Mouse (Mus musculus) megakaryocyte, embryonic 14.5 days (primary cell): ENCODE measurements around the gene Nipal4. TPM values are rescaled to one million over a fixed set of nuclear protein-coding genes. Genes with fewer than 3 reads are reported as not detected.

ENCODE experiments used
- H3K27me3 ChIP-seq: replicated peaks from 2 replicates; pipeline ENCODE3; 2012; ENCODE audit warnings: inconsistent platforms
- H3K36me3 ChIP-seq: replicated peaks from 2 replicates; pipeline ENCODE3; 2012; ENCODE audit warnings: low read length, inconsistent platforms, mixed read lengths
- H3K4me1 ChIP-seq: 2 replicates; pipeline ENCODE4 v1.6.1; 2012; ENCODE audit warnings: inconsistent platforms
- H3K4me3 ChIP-seq: replicated peaks from 2 replicates; pipeline ENCODE3; 2012; ENCODE audit warnings: moderate library complexity, mild to moderate bottlenecking, inconsistent platforms
- H3K9me3 ChIP-seq: 2 replicates; pipeline ENCODE4 v1.6.1; 2012; ENCODE audit warnings: inconsistent platforms
- FLI1 ChIP-seq: IDR thresholded peaks from 2 replicates; pipeline ENCODE4 v1.6.1; 2012; ENCODE audit warnings: low read length, inconsistent platforms, mixed read lengths
- GATA1 ChIP-seq: IDR thresholded peaks from 3 replicates; pipeline ENCODE4 v1.6.1; 2012; ENCODE audit warnings: mixed read lengths, low read length, inconsistent platforms, borderline replicate concordance
- polyA plus RNA-seq: library from polyadenylated mRNA; stranded (reverse); fragments of >175 nt; gene quantifications from 2 replicates; pipeline ENCODE4 v1.2.3, GENCODE M21; 2012; ENCODE audit warnings: low replicate concordance; ENCODE audit not compliant: insufficient read depth

Nipal4 gene
- polyA plus RNA-seq, 1 experiment: not detected

DNA sequence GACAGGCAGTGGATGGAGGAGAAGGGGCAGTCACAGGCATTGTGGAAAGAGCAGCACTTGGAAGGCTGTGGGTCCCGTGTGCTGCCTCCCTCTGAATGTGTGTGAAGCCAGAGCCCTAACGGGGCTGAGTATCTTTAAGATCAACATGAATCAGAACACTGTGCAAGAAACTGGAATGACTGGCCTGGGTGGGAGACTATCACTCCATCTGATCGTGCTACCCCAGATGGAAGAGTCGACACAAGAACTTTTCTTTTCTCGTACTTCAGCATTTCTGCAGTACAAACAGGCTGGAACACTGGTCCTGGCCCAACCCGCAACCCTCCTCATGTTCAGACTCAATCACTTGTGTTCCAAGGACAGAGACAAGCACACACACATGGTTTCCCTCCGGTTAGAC lies 2.2 kb upstream of the Nipal4 start:
- Histone ChIP-seq H3K9me3 (no peaks in the 10 kb centered on the region), H3K36me3 (no peaks in the 10 kb centered on the region), H3K27me3 (peaks cover 43% of the 10 kb centered on the region), H3K4me3 (no peak overlapping the region), H3K4me1 (peaks cover 8% of the 10 kb centered on the region)
- no peak for TF ChIP-seq GATA1

GRCm38 (mm10) chr11:46157462-46157861 lies 8.8 kb downstream of the Nipal4 start:
- Histone ChIP-seq H3K4me3 (no peak overlapping the region), H3K36me3 (no peaks in the 10 kb centered on the region), H3K4me1 (no peaks in the 10 kb centered on the region), H3K9me3 (no peaks in the 10 kb centered on the region), H3K27me3 (peaks cover 6% of the 10 kb centered on the region)
- no peak for TF ChIP-seq GATA1
- no peak for TF ChIP-seq FLI1

DNA sequence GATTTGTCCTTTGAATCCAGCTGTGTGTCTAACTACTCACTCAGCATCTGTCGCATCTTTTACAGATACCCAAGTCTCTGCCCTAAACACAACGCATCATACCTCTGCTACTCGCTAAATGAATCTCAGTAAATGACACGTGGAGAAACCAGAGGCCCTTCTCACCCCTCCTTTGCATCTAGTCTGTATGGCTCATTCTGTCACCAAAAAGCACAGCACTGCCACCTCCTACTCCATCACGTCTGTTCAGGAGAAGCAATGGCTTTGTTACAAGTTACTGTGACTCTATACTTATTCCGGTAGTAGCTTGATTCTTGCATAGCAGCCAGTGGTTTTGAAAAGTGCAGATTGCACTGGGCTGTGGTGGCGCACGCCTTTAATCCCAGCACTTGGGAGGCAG lies 9.4 kb downstream of the Nipal4 start:
- no peaks in the 10 kb centered on the region for H3K4me1 ChIP-seq
- H3K4me3 ChIP-seq: no peak overlapping the region
- peaks cover 6% of the 10 kb centered on the region for H3K27me3 ChIP-seq
- no peak for TF ChIP-seq GATA1
- no peak for TF ChIP-seq FLI1
- H3K9me3 ChIP-seq: no peaks in the 10 kb centered on the region
- H3K36me3 ChIP-seq: no peaks in the 10 kb centered on the region

DNA sequence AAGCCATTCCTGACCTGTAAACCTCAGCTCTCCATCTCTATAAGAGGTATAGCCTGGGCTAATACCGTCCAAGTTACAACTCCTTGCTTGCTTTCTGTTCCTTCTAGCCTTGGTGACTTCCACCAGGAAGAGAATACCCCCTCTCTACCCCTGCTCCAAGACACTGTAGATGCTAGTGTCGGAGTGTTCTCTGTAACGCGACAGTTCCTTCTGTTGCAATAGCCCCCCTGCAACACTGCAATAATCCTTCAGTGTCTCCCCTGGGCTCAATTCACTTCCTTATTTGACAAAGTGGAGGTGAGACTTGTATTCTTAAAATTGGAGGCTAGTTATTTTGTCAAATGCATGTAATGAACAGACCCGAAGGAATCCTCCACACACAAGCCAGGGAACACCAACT lies 19.7 kb downstream of the Nipal4 start:
- Histone ChIP-seq H3K4me1 (no peaks in the 10 kb centered on the region), H3K27me3 (peaks cover 5% of the 10 kb centered on the region), H3K9me3 (peaks cover 4% of the 10 kb centered on the region; the same call in 1 of the 2 replicates), H3K36me3 (no peaks in the 10 kb centered on the region), H3K4me3 (no peak overlapping the region)
- TF ChIP-seq GATA1 (no peak), FLI1 (no peak)

DNA sequence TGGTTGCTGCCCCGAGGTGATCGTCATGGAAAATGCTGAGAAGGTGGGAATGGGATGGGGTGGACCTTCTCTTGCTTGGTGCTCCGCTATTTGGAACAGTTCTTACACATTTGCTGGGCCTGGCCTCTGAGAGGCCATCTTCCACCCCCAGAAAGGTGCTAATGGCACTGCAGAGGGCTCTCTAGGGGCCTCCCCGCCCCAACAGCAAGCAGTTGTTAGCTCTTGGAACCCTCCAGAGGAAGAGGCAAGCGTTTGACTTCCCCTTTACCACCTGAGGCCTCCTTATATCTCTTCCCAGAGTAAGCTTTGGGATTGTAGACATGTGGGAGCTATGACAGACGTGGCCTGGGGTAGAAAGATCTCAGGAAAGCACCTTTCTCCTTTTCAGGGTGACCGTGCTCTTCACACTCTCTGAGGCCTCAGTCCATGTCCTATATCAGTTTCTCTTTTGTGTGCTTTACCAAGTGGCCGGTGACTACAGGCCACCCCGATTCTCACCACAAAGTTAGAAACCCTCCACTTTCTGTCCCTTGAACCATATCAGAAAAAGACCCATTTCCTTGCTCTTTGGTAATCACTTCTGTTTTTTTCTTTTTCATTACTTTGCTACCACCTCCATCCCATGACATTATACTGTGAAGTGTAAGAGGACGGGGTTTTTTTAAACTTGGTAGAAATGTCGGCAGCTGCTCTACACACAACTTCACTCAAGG lies 21.0 kb downstream of the Nipal4 start:
- no peaks in the 10 kb centered on the region for H3K36me3 ChIP-seq
- H3K4me3 ChIP-seq: no peak overlapping the region
- H3K4me1 ChIP-seq: no peaks in the 10 kb centered on the region
- H3K9me3 ChIP-seq: peaks cover 4% of the 10 kb centered on the region; the same call in 1 of the 2 replicates
- TF ChIP-seq GATA1: no peak
- no peak for TF ChIP-seq FLI1
- peaks cover 7% of the 10 kb centered on the region for H3K27me3 ChIP-seq

DNA sequence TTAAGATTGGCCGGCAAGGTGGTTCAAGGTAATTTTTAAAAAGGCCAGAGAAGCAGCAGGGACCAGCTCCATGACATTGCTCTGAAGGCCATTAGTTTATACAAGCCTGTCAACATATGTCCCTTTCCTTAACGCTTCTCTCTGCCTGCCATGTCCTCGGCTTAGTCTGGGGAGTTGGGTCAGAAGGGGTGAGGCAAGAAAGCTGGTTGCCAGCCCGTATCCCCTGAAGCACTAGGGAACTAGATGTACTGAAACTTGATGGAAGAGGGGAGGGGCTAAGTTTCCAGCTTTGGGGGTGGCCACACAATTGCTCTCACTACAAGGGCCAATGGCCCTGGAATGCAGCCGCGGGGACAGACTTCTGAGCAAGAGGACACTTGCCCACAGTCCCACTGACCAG lies 23.0 kb downstream of the Nipal4 start:
- no peak overlapping the region for H3K4me3 ChIP-seq
- H3K4me1 ChIP-seq: no peaks in the 10 kb centered on the region
- TF ChIP-seq FLI1: no peak
- TF ChIP-seq GATA1: no peak
- no peaks in the 10 kb centered on the region for H3K9me3 ChIP-seq
- H3K27me3 ChIP-seq: peaks cover 2% of the 10 kb centered on the region
- H3K36me3 ChIP-seq: no peaks in the 10 kb centered on the region

DNA sequence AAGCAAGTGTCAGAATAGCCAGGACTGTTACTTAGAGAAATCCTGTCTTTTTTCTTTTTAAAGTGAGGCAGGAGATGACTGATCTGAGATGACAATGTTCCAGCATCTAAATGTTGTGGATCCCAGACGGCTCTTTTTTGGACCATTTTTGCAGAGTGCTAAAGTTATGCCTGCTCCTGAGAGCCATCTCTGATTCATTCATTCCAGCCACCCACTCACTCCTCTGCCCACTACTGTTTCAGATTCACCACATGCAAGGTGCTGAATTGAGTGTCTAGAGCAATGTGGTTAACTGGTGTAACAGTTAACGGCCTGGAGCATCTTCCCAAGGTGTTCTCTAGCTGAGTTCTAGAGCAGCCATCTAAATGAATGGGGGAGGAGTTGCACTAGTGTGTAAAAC lies 31.4 kb downstream of the Nipal4 start:
- Histone ChIP-seq H3K4me1 (no peaks in the 10 kb centered on the region), H3K4me3 (no peak overlapping the region), H3K27me3 (peaks cover 8% of the 10 kb centered on the region), H3K9me3 (no peaks in the 10 kb centered on the region), H3K36me3 (no peaks in the 10 kb centered on the region)
- TF ChIP-seq GATA1 (no peak), FLI1 (no peak)

GRCm38 (mm10) chr11:46131022-46131986 lies 35.0 kb downstream of the Nipal4 start:
- no peak overlapping the region for H3K4me3 ChIP-seq
- TF ChIP-seq FLI1: no peak
- TF ChIP-seq GATA1: no peak
- H3K9me3 ChIP-seq: no peaks in the 10 kb centered on the region
- H3K36me3 ChIP-seq: no peaks in the 10 kb centered on the region
- peaks cover 9% of the 10 kb centered on the region for H3K27me3 ChIP-seq
- 0 out of 2 replicates have a peak, but pooled peaks cover 3% of the 10 kb centered on the region for H3K4me1 ChIP-seq

DNA sequence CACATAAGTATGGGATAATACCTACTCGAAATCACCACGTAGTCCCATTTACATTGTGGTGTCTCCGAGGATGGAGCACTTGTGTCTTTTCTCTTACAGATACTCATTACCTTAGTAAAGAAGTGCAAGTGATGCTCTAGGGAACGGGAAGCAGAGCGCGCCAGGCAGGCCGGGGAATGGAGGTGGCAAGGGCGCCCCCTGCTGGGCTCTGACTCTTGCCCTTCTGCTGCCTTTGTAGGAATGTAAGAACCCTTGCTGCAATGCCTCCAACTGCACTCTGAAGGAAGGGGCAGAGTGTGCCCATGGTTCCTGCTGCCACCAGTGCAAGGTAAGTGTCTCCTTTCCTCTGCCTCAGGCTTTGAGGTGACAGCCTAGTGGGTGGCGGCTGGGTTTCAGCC lies 37.8 kb downstream of the Nipal4 start:
- no peak overlapping the region for H3K4me3 ChIP-seq
- H3K36me3 ChIP-seq: no peaks in the 10 kb centered on the region
- no peaks in the 10 kb centered on the region for H3K9me3 ChIP-seq
- TF ChIP-seq FLI1 (no peak), GATA1 (no peak)
- 0 out of 2 replicates have a peak, but pooled peaks cover 3% of the 10 kb centered on the region for H3K4me1 ChIP-seq
- H3K27me3 ChIP-seq: peaks cover 4% of the 10 kb centered on the region

- TF ChIP-seq FLI1 (no peak), GATA1 (no peak)
- Histone ChIP-seq H3K36me3 (no peaks in the 10 kb centered on the region), H3K4me3 (no peak overlapping the region), H3K4me1 (0 out of 2 replicates have a peak, but pooled peaks cover 3% of the 10 kb centered on the region), H3K27me3 (peaks cover 4% of the 10 kb centered on the region), H3K9me3 (no peaks in the 10 kb centered on the region)
Measured at GRCm38 (mm10) chr11:46127621-46128547, 38.4 kb downstream of the Nipal4 start.
